Mouse (Mus musculus): ENCODE data around the gene Syne3. TPM values are rescaled to one million over a fixed set of nuclear protein-coding genes. Genes with fewer than 3 reads are reported as not detected.

The Syne3 gene
- polyA plus RNA-seq, 1 experiment from 2014 or later: 0.61 TPM

GRCm38 (mm10) chr12:104907133-104907532 is 102.5 kb downstream of the Syne3 start:
- 83% methylated on average over 2 of the region's 2 CpGs for WGBS

GRCm38 (mm10) chr12:104904138-104904537 is 105.5 kb downstream of the Syne3 start:
- no peak overlapping the region for H3K4me2 ChIP-seq
- WGBS: 5% methylated on average over 5 of the region's 5 CpGs
- H3K27ac ChIP-seq: peak overlapping the region; percentile 18; the same call in 1 of the 2 replicates
- no peak overlapping the region for H3K4me3 ChIP-seq (replicated peaks)
- peaks cover 6% of the 10 kb centered on the region; the same call in 1 of the 2 replicates for H3K9me3 ChIP-seq
- no peaks in the 10 kb centered on the region for H3K27me3 ChIP-seq
- no peak for ATAC-seq (ENCODE audit: insufficient number of reproducible peaks, insufficient read depth, low FRiP score, low TSS enrichment, low read depth)
- no peak overlapping the region for H3K9ac ChIP-seq (replicated peaks)
- peaks cover 63% of the 10 kb centered on the region for H3K4me1 ChIP-seq (replicated peaks)
- H3K36me3 ChIP-seq: no peaks in the 10 kb centered on the region

More at GRCm38 (mm10) chr12:104907133-104907532, 102.5 kb downstream of the Syne3 start:
- H3K9me3 ChIP-seq: peaks cover 6% of the 10 kb centered on the region; the same call in 1 of the 2 replicates
- H3K9ac ChIP-seq (replicated peaks): no peak overlapping the region
- H3K27ac ChIP-seq: no peak overlapping the region
- H3K27me3 ChIP-seq: no peaks in the 10 kb centered on the region
- H3K36me3 ChIP-seq: no peaks in the 10 kb centered on the region
- no peak overlapping the region for H3K4me2 ChIP-seq
- H3K4me1 ChIP-seq (replicated peaks): peaks cover 37% of the 10 kb centered on the region
- no peak overlapping the region for H3K4me3 ChIP-seq (replicated peaks)
- ATAC-seq (ENCODE audit: insufficient number of reproducible peaks, insufficient read depth, low FRiP score, low TSS enrichment, low read depth): no peak

DNA sequence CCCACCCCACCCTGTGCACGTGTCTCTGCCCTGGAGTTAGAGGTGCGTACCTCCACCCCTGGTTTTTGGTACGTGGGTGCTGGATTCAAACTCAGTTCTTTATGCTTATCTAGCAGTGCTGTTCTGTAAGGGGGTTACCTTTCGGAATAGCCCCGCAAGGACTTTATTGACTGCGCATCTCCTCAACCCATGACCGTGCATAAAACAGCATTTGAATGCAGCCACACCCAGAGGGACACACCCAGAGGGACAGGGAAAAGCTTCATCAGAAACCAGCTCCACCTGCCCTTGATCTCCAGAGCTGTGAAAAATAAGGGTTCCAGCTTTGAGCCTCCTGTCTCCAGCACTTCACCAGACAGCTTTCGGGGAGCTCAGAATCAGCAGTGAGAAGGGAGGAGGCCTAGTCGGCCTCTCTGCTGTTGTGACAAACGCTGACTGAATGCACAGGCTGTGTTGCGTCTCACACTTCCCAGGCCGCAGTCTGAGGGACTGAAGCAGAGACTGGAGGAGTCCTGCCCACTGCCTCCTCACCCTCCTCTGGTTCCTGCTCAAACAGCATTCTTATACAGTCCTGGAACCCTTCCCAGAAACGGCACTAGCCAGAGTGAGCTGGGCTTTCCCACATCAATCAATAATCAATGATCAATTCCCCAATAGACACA is 107.1 kb downstream of the Syne3 start:
- peaks cover 58% of the 10 kb centered on the region for H3K4me1 ChIP-seq (replicated peaks)
- H3K4me3 ChIP-seq (replicated peaks): no peak overlapping the region
- no peak overlapping the region for H3K9ac ChIP-seq (replicated peaks)
- ATAC-seq (ENCODE audit: insufficient number of reproducible peaks, insufficient read depth, low FRiP score, low TSS enrichment, low read depth): no peak
- H3K9me3 ChIP-seq: peaks cover 6% of the 10 kb centered on the region; the same call in 1 of the 2 replicates
- H3K27me3 ChIP-seq: no peaks in the 10 kb centered on the region
- no peak overlapping the region for H3K4me2 ChIP-seq
- H3K36me3 ChIP-seq: no peaks in the 10 kb centered on the region
- H3K27ac ChIP-seq: no peak overlapping the region; the same call in 1 of the 2 replicates
- WGBS: 77% methylated on average over 13 of the region's 13 CpGs

DNA sequence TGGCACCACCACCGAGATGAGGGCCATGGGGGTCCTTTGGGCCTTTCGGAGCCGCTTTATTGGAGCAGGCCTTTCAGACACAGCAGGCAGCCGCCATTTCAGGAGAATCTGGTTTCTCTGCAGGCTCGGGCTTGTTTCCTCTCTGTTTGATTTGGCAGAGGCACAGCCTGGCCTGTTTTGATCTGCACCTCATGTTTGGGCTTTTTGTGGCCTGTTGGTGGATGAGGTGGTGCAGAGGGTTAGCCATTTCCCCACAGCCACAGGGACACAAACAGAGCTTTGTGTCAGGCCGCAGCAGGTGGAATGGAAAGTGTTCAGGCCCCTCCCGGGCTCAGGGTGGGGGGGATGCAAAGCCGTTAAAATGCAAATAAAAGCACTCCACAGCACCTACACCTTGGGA is 108.3 kb downstream of the Syne3 start:
- H3K4me3 ChIP-seq (replicated peaks): no peak overlapping the region
- H3K9me3 ChIP-seq: no peaks in the 10 kb centered on the region
- 13% methylated on average over 8 of the region's 8 CpGs for WGBS
- H3K27me3 ChIP-seq: no peaks in the 10 kb centered on the region
- no peaks in the 10 kb centered on the region for H3K36me3 ChIP-seq
- peaks cover 70% of the 10 kb centered on the region for H3K4me1 ChIP-seq (replicated peaks)
- peak overlapping the region; percentile 92 for H3K27ac ChIP-seq
- H3K9ac ChIP-seq (replicated peaks): 0 out of 2 replicates have a peak overlapping the region, but pooled peaks have one; percentile 1
- ATAC-seq (ENCODE audit: insufficient number of reproducible peaks, insufficient read depth, low FRiP score, low TSS enrichment, low read depth): peak; percentile 76
- H3K4me2 ChIP-seq: 0 out of 2 replicates have a peak overlapping the region, but pooled peaks have one; percentile 6

DNA sequence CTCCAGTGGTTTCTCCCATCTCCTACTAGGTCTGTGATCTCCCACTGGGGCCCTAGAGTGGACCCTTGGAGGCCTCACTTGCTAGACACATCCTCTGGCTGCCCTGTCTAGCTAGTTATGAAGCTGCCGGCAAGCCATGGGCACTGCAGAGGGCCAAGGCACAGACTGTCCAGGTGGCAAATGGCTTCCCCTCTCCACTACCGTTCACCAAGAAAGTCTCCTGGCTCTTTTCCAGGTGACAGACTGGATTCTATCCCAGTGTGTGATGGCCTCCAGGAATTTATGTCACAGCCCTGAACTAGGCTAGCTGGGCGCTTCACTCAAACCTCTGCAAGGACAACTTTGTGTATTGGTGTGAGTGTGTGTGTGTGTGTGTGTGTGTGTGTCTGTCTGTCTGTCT is 109.8 kb downstream of the Syne3 start:
- H3K4me1 ChIP-seq (replicated peaks): peaks cover 73% of the 10 kb centered on the region
- peak overlapping the region; percentile 62; the same call in 1 of the 2 replicates for H3K27ac ChIP-seq

GRCm38 (mm10) chr12:104899161-104899560 is 110.4 kb downstream of the Syne3 start:
- Histone ChIP-seq H3K9me3 (no peaks in the 10 kb centered on the region), H3K36me3 (no peaks in the 10 kb centered on the region), H3K4me3 (replicated peaks) (no peak overlapping the region), H3K4me2 (no peak overlapping the region), H3K9ac (replicated peaks) (no peak overlapping the region), H3K4me1 (replicated peaks) (peaks cover 67% of the 10 kb centered on the region), H3K27me3 (no peaks in the 10 kb centered on the region; the same call in 1 of the 2 replicates), H3K27ac (no peak overlapping the region)
- ATAC-seq (ENCODE audit: insufficient number of reproducible peaks, insufficient read depth, low FRiP score, low TSS enrichment, low read depth): no peak
- 64% methylated on average over 11 of the region's 11 CpGs for WGBS

More for the DNA sequence above, 109.8 kb downstream of the Syne3 start:
- WGBS: 62% methylated on average over 3 of the region's 3 CpGs
- Histone ChIP-seq H3K4me3 (replicated peaks) (no peak overlapping the region), H3K9ac (replicated peaks) (no peak overlapping the region), H3K27me3 (no peaks in the 10 kb centered on the region; the same call in 1 of the 2 replicates), H3K4me2 (no peak overlapping the region), H3K36me3 (no peaks in the 10 kb centered on the region), H3K9me3 (no peaks in the 10 kb centered on the region)
- ATAC-seq (ENCODE audit: insufficient number of reproducible peaks, insufficient read depth, low FRiP score, low TSS enrichment, low read depth): no peak

DNA sequence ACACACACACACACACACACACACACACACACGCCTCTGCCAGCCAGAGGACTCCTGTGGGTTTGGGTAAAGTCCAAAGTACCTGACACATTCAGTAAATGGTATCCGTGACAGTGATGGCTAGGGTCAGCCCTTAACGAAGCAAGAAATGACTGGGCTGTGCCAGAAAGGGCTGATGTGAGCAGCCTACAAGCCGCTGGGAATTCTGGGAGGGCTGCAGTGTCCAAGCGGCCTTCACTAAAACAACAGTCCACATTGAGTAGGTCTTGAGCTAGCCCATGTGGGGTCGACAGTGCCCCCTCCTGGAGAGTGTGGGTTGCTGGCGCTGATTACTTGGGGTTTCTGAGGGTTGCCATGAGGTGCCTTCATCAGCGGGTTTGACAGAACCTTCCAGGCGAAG is 110.9 kb downstream of the Syne3 start:
- Histone ChIP-seq H3K4me2 (no peak overlapping the region), H3K27ac (no peak overlapping the region), H3K4me3 (replicated peaks) (no peak overlapping the region), H3K36me3 (no peaks in the 10 kb centered on the region), H3K9me3 (no peaks in the 10 kb centered on the region), H3K4me1 (replicated peaks) (peaks cover 62% of the 10 kb centered on the region), H3K9ac (replicated peaks) (no peak overlapping the region), H3K27me3 (no peaks in the 10 kb centered on the region; the same call in 1 of the 2 replicates)
- ATAC-seq (ENCODE audit: insufficient number of reproducible peaks, insufficient read depth, low FRiP score, low TSS enrichment, low read depth): no peak
- WGBS: 73% methylated on average over 9 of the region's 9 CpGs

- Histone ChIP-seq H3K4me3 (replicated peaks) (no peak overlapping the region), H3K4me2 (no peak overlapping the region), H3K9ac (replicated peaks) (no peak overlapping the region), H3K4me1 (replicated peaks) (peaks cover 55% of the 10 kb centered on the region), H3K27ac (peak overlapping the region; percentile 91), H3K9me3 (peaks cover 5% of the 10 kb centered on the region; the same call in 1 of the 2 replicates), H3K36me3 (no peaks in the 10 kb centered on the region), H3K27me3 (no peaks in the 10 kb centered on the region; the same call in 1 of the 2 replicates)
- peak; percentile 73 for ATAC-seq (ENCODE audit: insufficient number of reproducible peaks, insufficient read depth, low FRiP score, low TSS enrichment, low read depth)
- WGBS: 42% methylated on average over 8 of the region's 8 CpGs
These were observed 112.5 kb downstream of the Syne3 start for GRCm38 (mm10) chr12:104897051-104897618.

DNA sequence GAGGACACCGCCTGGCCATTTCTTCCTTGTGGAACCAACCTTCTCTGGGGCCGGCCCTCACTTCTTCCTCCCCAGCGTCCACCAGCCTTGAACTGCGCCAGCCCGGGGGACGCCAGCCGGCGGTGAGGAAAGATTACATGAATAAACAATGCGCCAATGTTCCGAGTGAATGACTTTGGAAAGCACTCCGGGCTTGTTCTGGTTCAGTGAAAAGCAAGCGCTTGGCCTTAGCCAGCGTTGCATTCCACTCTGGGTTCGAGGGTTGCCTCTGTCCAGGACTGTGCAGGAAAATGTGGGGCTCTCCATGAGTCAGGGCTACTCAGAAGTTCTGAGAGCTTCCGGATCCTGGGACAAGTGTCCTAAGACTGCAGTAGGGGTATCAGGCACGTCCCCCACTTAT is 113.0 kb downstream of the Syne3 start:
- 78% methylated on average over 16 of the region's 16 CpGs for WGBS
- no peak overlapping the region for H3K4me2 ChIP-seq
- H3K4me1 ChIP-seq (replicated peaks): peaks cover 51% of the 10 kb centered on the region
- peak; percentile 19; the same call in 1 of the 2 replicates for ATAC-seq (ENCODE audit: insufficient number of reproducible peaks, insufficient read depth, low FRiP score, low TSS enrichment, low read depth)
- no peak overlapping the region for H3K4me3 ChIP-seq (replicated peaks)
- H3K36me3 ChIP-seq: no peaks in the 10 kb centered on the region
- H3K9me3 ChIP-seq: peaks cover 5% of the 10 kb centered on the region; the same call in 1 of the 2 replicates
- H3K9ac ChIP-seq (replicated peaks): no peak overlapping the region
- peak overlapping the region; percentile 91 for H3K27ac ChIP-seq
- no peaks in the 10 kb centered on the region; the same call in 1 of the 2 replicates for H3K27me3 ChIP-seq

GRCm38 (mm10) chr12:104892245-104892644 is 117.4 kb downstream of the Syne3 start:
- no peak overlapping the region for H3K9ac ChIP-seq (replicated peaks)
- no peak for ATAC-seq (ENCODE audit: insufficient number of reproducible peaks, insufficient read depth, low FRiP score, low TSS enrichment, low read depth)
- H3K27ac ChIP-seq: no peak overlapping the region
- 95% methylated on average over 3 of the region's 3 CpGs for WGBS
- H3K4me2 ChIP-seq: no peak overlapping the region
- H3K27me3 ChIP-seq: no peaks in the 10 kb centered on the region; the same call in 1 of the 2 replicates
- H3K9me3 ChIP-seq: peaks cover 5% of the 10 kb centered on the region; the same call in 1 of the 2 replicates
- H3K4me1 ChIP-seq (replicated peaks): peaks cover 13% of the 10 kb centered on the region
- H3K4me3 ChIP-seq (replicated peaks): no peak overlapping the region
- no peaks in the 10 kb centered on the region for H3K36me3 ChIP-seq

GRCm38 (mm10) chr12:104890066-104890465 is 119.5 kb downstream of the Syne3 start:
- no peak for ATAC-seq (ENCODE audit: insufficient number of reproducible peaks, insufficient read depth, low FRiP score, low TSS enrichment, low read depth)
- no peak overlapping the region for H3K4me3 ChIP-seq (replicated peaks)
- H3K4me1 ChIP-seq (replicated peaks): no peaks in the 10 kb centered on the region
- no peak overlapping the region for H3K4me2 ChIP-seq
- WGBS: 57% methylated on average over 8 of the region's 8 CpGs
- no peak overlapping the region for H3K9ac ChIP-seq (replicated peaks)
- H3K27me3 ChIP-seq: no peaks in the 10 kb centered on the region; the same call in 1 of the 2 replicates
- peaks cover 5% of the 10 kb centered on the region; the same call in 1 of the 2 replicates for H3K9me3 ChIP-seq
- no peaks in the 10 kb centered on the region for H3K36me3 ChIP-seq
- 0 out of 2 replicates have a peak overlapping the region, but pooled peaks have one; percentile 2 for H3K27ac ChIP-seq

Measured in limb, embryonic 12.5 days (tissue).